Mouse (Mus musculus) forebrain, embryonic 11.5 days (tissue): ENCODE measurements around the gene Rnf20. TPM values are rescaled to one million over a fixed set of nuclear protein-coding genes. Genes with fewer than 3 reads are reported as not detected.
A peak's percentile ranks its signal among the peaks of the same experiment; 100 is the strongest.

ENCODE experiments used
- ATAC-seq: fragments of 200-750 bp; cut with Nextera tagmentation; replicated peaks from 2 replicates; pipeline ENCODE4 v1.8.0; 2017; ENCODE audit warnings: moderate TSS enrichment; ENCODE audit not compliant: low FRiP score
- DNase-seq: peaks from one replicate; pipeline ENCODE4 v3.0.0-alpha.2; 2017; ENCODE audit warnings: low spot score
- H3K27ac ChIP-seq: fragments of 300-500 bp; sonication (generic); 2 replicates; pipeline ENCODE4 v1.5.1; 2014; ENCODE audit warnings: low read depth, low read length
- H3K27me3 ChIP-seq: fragments of 300-500 bp; sonication (generic); 2 replicates; pipeline ENCODE4 v1.6.1; 2014; ENCODE audit warnings: mild to moderate bottlenecking, low read length, mixed read lengths; ENCODE audit not compliant: control insufficient read depth, insufficient read depth
- H3K36me3 ChIP-seq: fragments of 300-500 bp; sonication (generic); 2 replicates; pipeline ENCODE4 v1.6.1; 2014; ENCODE audit warnings: mild to moderate bottlenecking, low read length, moderate library complexity, mixed read lengths; ENCODE audit not compliant: control insufficient read depth, insufficient read depth
- H3K4me1 ChIP-seq: fragments of 300-500 bp; sonication (generic); replicated peaks from 2 replicates; pipeline ENCODE4 v1.6.1; 2014; ENCODE audit warnings: low read length, mixed read lengths; ENCODE audit not compliant: control insufficient read depth, insufficient read depth
- H3K4me2 ChIP-seq: fragments of 300-500 bp; sonication (generic); 2 replicates; pipeline ENCODE4 v1.6.1; 2014; ENCODE audit warnings: low read depth, mild to moderate bottlenecking, low read length, moderate library complexity, mixed read lengths; ENCODE audit not compliant: severe bottlenecking
- H3K4me3 ChIP-seq: fragments of 300-500 bp; sonication (generic); 2 replicates; pipeline ENCODE4 v1.5.1; 2014; ENCODE audit warnings: low read depth, low read length
- H3K9ac ChIP-seq: fragments of 300-500 bp; sonication (generic); 2 replicates; pipeline ENCODE4 v1.6.1; 2014; ENCODE audit warnings: low read length
- H3K9me3 ChIP-seq: fragments of 300-500 bp; sonication (generic); 2 replicates; pipeline ENCODE4 v1.6.1; 2016; ENCODE audit warnings: low read length, mixed read lengths; ENCODE audit not compliant: control insufficient read depth
- WGBS: fragments of 180-500 bp; shearing (Covaris S2); extraction: QIAGEN DNeasy Blood & Tissue Kit; methylation state at CpG from one replicate; pipeline ENCODE4 v1.1.7; 2014; 5-methylcytosine and 5-hydroxymethylcytosine counted together
- polyA plus RNA-seq: library from polyadenylated mRNA; unstranded; fragments of >200 nt; fragmentation: Nextera tagmentation; extraction: Ambion mirVana; gene quantifications from 2 replicates; pipeline ENCODE4 v1.2.1, GENCODE M21; 2014

Rnf20 gene
- polyA plus RNA-seq = 71.7 and 76.9 TPM in 2 replicates

GRCm38 (mm10) chr4:49631319-49632138 is at the start of gene Rnf20:
Rnf20 (plus strand) TSS chr4:49632006.
- Histone ChIP-seq H3K4me2 (peak within 1 kb of the TSS; percentile 72), H3K27ac (peak within 1 kb of the TSS; percentile 67), H3K9me3 (no peaks in the 10 kb centered on the region), H3K9ac (peak within 1 kb of the TSS; percentile 81), H3K4me3 (peak within 1 kb of the TSS; percentile 72), H3K4me1 (no peaks in the 10 kb centered on the region; the same call in 1 of the 2 replicates), H3K36me3 (no peaks in the 10 kb centered on the region; the same call in 1 of the 2 replicates), H3K27me3 (no peaks in the 10 kb centered on the region)
- ATAC-seq (peak; percentile 98), DNase-seq (peak; percentile 96)
- 4% methylated on average over 37 of the region's 37 CpGs for WGBS

GRCm38 (mm10) chr4:49583965-49584831 is 47.6 kb upstream of the Rnf20 start:
- Histone ChIP-seq H3K9ac (no peak overlapping the region), H3K27me3 (no peaks in the 10 kb centered on the region), H3K4me1 (no peaks in the 10 kb centered on the region), H3K36me3 (no peaks in the 10 kb centered on the region; the same call in 1 of the 2 replicates), H3K9me3 (no peaks in the 10 kb centered on the region), H3K4me3 (no peak overlapping the region), H3K4me2 (no peak overlapping the region), H3K27ac (no peak overlapping the region)
- ATAC-seq = no peak
- WGBS = 79% methylated on average over 14 of the region's 14 CpGs
- no peak for DNase-seq

- H3K4me3 ChIP-seq = no peak overlapping the region
- ATAC-seq (no peak), DNase-seq (no peak)
- H3K36me3 ChIP-seq = no peaks in the 10 kb centered on the region; the same call in 1 of the 2 replicates
- 91% methylated on average over 7 of the region's 7 CpGs for WGBS
- H3K27me3 ChIP-seq = no peaks in the 10 kb centered on the region
- no peak overlapping the region for H3K4me2 ChIP-seq
- no peaks in the 10 kb centered on the region for H3K4me1 ChIP-seq
- no peaks in the 10 kb centered on the region for H3K9me3 ChIP-seq
- H3K9ac ChIP-seq = no peak overlapping the region
- H3K27ac ChIP-seq = no peak overlapping the region
Measured at GRCm38 (mm10) chr4:49585524-49586101, 46.2 kb upstream of the Rnf20 start.

- no peak for DNase-seq
- H3K4me2 ChIP-seq = no peak overlapping the region
- 94% methylated on average over 10 of the region's 10 CpGs for WGBS
- H3K4me3 ChIP-seq = no peak overlapping the region
- H3K9ac ChIP-seq = no peak overlapping the region
- no peak for ATAC-seq
- H3K9me3 ChIP-seq = no peaks in the 10 kb centered on the region
- H3K27ac ChIP-seq = no peak overlapping the region
- no peaks in the 10 kb centered on the region; the same call in 1 of the 2 replicates for H3K36me3 ChIP-seq
- no peaks in the 10 kb centered on the region for H3K27me3 ChIP-seq
- H3K4me1 ChIP-seq = no peaks in the 10 kb centered on the region
Measured at GRCm38 (mm10) chr4:49586811-49587210, 45.0 kb upstream of the Rnf20 start.

- Histone ChIP-seq H3K9ac (no peak overlapping the region), H3K27me3 (no peaks in the 10 kb centered on the region), H3K27ac (no peak overlapping the region), H3K9me3 (no peaks in the 10 kb centered on the region), H3K4me1 (no peaks in the 10 kb centered on the region), H3K4me3 (no peak overlapping the region), H3K4me2 (no peak overlapping the region), H3K36me3 (no peaks in the 10 kb centered on the region; the same call in 1 of the 2 replicates)
- DNase-seq = no peak
- WGBS = 89% methylated on average over 2 of the region's 2 CpGs
- no peak for ATAC-seq
Measured at GRCm38 (mm10) chr4:49590152-49590551, 41.7 kb upstream of the Rnf20 start.

GRCm38 (mm10) chr4:49596846-49597182 is 35.0 kb upstream of the Rnf20 start:
- no peaks in the 10 kb centered on the region for H3K36me3 ChIP-seq
- no peaks in the 10 kb centered on the region for H3K4me1 ChIP-seq
- H3K27me3 ChIP-seq = no peaks in the 10 kb centered on the region
- H3K9ac ChIP-seq = peak overlapping the region; percentile 78
- peak overlapping the region; percentile 84 for H3K4me2 ChIP-seq
- H3K9me3 ChIP-seq = no peaks in the 10 kb centered on the region
- H3K27ac ChIP-seq = no peak overlapping the region
- ATAC-seq = no peak; the same call in 1 of the 2 replicates
- peak; percentile 68 for DNase-seq
- WGBS = 2% methylated on average over 20 of the region's 20 CpGs
- H3K4me3 ChIP-seq = peak overlapping the region; percentile 75

- peak; percentile 97 for ATAC-seq
- H3K9ac ChIP-seq = peak within 1 kb of the TSS; percentile 78
- peak within 1 kb of the TSS; percentile 84 for H3K4me2 ChIP-seq
- H3K9me3 ChIP-seq = no peaks in the 10 kb centered on the region
- H3K4me3 ChIP-seq = peak within 1 kb of the TSS; percentile 75
- no peaks in the 10 kb centered on the region for H3K27me3 ChIP-seq
- no peaks in the 10 kb centered on the region for H3K36me3 ChIP-seq
- peak; percentile 89 for DNase-seq
- WGBS = under 1% methylated on average over 71 of the region's 77 CpGs
- peak within 1 kb of the TSS; percentile 41; the same call in 1 of the 2 replicates for H3K27ac ChIP-seq
- H3K4me1 ChIP-seq = no peaks in the 10 kb centered on the region
Measured at GRCm38 (mm10) chr4:49597183-49598100, 34.4 kb upstream of the Rnf20 start, which contains the start of gene Tmem246. Tmem246 (minus strand) TSS chr4:49597876.
